Mouse (Mus musculus): ENCODE measurements at regions not wholly inside any gene's neighbourhood (a gene's known extent, or its start where the extent isn't known, plus 50 kb on each side); places are given as distances from the start of the nearest gene placed in this dataset.

GRCm38 (mm10) chr3:53977379-53978080, 113.9 kb upstream of the Ufm1 start:
- peaks cover 5% of the 10 kb centered on the region; the same call in 1 of the 2 replicates for H3K4me1 ChIP-seq (ENCODE audit: control insufficient read depth, insufficient read depth, low read length)
- no peaks in the 10 kb centered on the region for H3K9me3 ChIP-seq (ENCODE audit: control insufficient read depth, low read length)
- H3K9ac ChIP-seq (ENCODE audit: low read depth, low read length), result no peak overlapping the region
- H3K4me2 ChIP-seq (ENCODE audit: low read depth, low read length), result no peak overlapping the region
- 84% methylated on average over 5 of the region's 5 CpGs for WGBS
- no peak overlapping the region for H3K27ac ChIP-seq (ENCODE audit: low read length)
- no peak overlapping the region for H3K4me3 ChIP-seq (ENCODE audit: low read length)
- H3K27me3 ChIP-seq (replicated peaks; ENCODE audit: control insufficient read depth, insufficient read depth, low read length), result no peaks in the 10 kb centered on the region
- H3K36me3 ChIP-seq (ENCODE audit: control insufficient read depth, insufficient read depth, low read length), result no peaks in the 10 kb centered on the region
- no peak for ATAC-seq

GRCm38 (mm10) chr3:53974905-53975551, 111.4 kb upstream of the Ufm1 start:
- Histone ChIP-seq H3K9ac (ENCODE audit: low read depth, low read length) (no peak overlapping the region), H3K27me3 (replicated peaks; ENCODE audit: control insufficient read depth, insufficient read depth, low read length) (no peaks in the 10 kb centered on the region), H3K27ac (ENCODE audit: low read length) (no peak overlapping the region), H3K4me3 (ENCODE audit: low read length) (no peak overlapping the region), H3K4me2 (ENCODE audit: low read depth, low read length) (no peak overlapping the region), H3K4me1 (ENCODE audit: control insufficient read depth, insufficient read depth, low read length) (peaks cover 5% of the 10 kb centered on the region; the same call in 1 of the 2 replicates), H3K36me3 (ENCODE audit: control insufficient read depth, insufficient read depth, low read length) (no peaks in the 10 kb centered on the region), H3K9me3 (ENCODE audit: control insufficient read depth, low read length) (no peaks in the 10 kb centered on the region)
- 17% methylated on average over 10 of the region's 10 CpGs for WGBS
- ATAC-seq, result no peak

- no peak for ATAC-seq
- H3K27me3 ChIP-seq (replicated peaks; ENCODE audit: control insufficient read depth, insufficient read depth, low read length), result no peaks in the 10 kb centered on the region
- H3K9ac ChIP-seq (ENCODE audit: low read depth, low read length), result no peak overlapping the region
- H3K9me3 ChIP-seq (ENCODE audit: control insufficient read depth, low read length), result no peaks in the 10 kb centered on the region
- no peak overlapping the region for H3K27ac ChIP-seq (ENCODE audit: low read length)
- WGBS, result 51% methylated on average over 5 of the region's 5 CpGs
- H3K36me3 ChIP-seq (ENCODE audit: control insufficient read depth, insufficient read depth, low read length), result no peaks in the 10 kb centered on the region
- H3K4me2 ChIP-seq (ENCODE audit: low read depth, low read length), result no peak overlapping the region
- H3K4me1 ChIP-seq (ENCODE audit: control insufficient read depth, insufficient read depth, low read length), result no peaks in the 10 kb centered on the region
- H3K4me3 ChIP-seq (ENCODE audit: low read length), result no peak overlapping the region
These were observed 105.5 kb upstream of the Ufm1 start for GRCm38 (mm10) chr3:53969000-53969641.

GRCm38 (mm10) chr3:53965142-53965541, 101.5 kb upstream of the Ufm1 start:
- no peak for ATAC-seq
- Histone ChIP-seq H3K9me3 (ENCODE audit: control insufficient read depth, low read length) (no peaks in the 10 kb centered on the region), H3K27me3 (replicated peaks; ENCODE audit: control insufficient read depth, insufficient read depth, low read length) (no peaks in the 10 kb centered on the region), H3K4me2 (ENCODE audit: low read depth, low read length) (no peak overlapping the region), H3K9ac (ENCODE audit: low read depth, low read length) (no peak overlapping the region), H3K4me1 (ENCODE audit: control insufficient read depth, insufficient read depth, low read length) (no peaks in the 10 kb centered on the region), H3K4me3 (ENCODE audit: low read length) (no peak overlapping the region), H3K27ac (ENCODE audit: low read length) (no peak overlapping the region), H3K36me3 (ENCODE audit: control insufficient read depth, insufficient read depth, low read length) (no peaks in the 10 kb centered on the region)
- WGBS, result 44% methylated on average over 5 of the region's 5 CpGs

GRCm38 (mm10) chr3:53953801-53954200, 90.2 kb upstream of the Ufm1 start:
- WGBS, result 92% methylated on average over 2 of the region's 2 CpGs
- Histone ChIP-seq H3K9me3 (ENCODE audit: control insufficient read depth, low read length) (no peaks in the 10 kb centered on the region), H3K9ac (ENCODE audit: low read depth, low read length) (no peak overlapping the region), H3K4me1 (ENCODE audit: control insufficient read depth, insufficient read depth, low read length) (no peaks in the 10 kb centered on the region), H3K27me3 (replicated peaks; ENCODE audit: control insufficient read depth, insufficient read depth, low read length) (no peaks in the 10 kb centered on the region), H3K27ac (ENCODE audit: low read length) (no peak overlapping the region), H3K4me3 (ENCODE audit: low read length) (no peak overlapping the region), H3K4me2 (ENCODE audit: low read depth, low read length) (no peak overlapping the region), H3K36me3 (ENCODE audit: control insufficient read depth, insufficient read depth, low read length) (no peaks in the 10 kb centered on the region)
- no peak for ATAC-seq

GRCm38 (mm10) chr3:53939684-53940189, 76.1 kb upstream of the Ufm1 start:
- no peak for ATAC-seq
- Histone ChIP-seq H3K4me2 (ENCODE audit: low read depth, low read length) (no peak overlapping the region), H3K9me3 (ENCODE audit: control insufficient read depth, low read length) (no peaks in the 10 kb centered on the region), H3K9ac (ENCODE audit: low read depth, low read length) (no peak overlapping the region), H3K36me3 (ENCODE audit: control insufficient read depth, insufficient read depth, low read length) (no peaks in the 10 kb centered on the region), H3K4me1 (ENCODE audit: control insufficient read depth, insufficient read depth, low read length) (no peaks in the 10 kb centered on the region), H3K4me3 (ENCODE audit: low read length) (no peak overlapping the region), H3K27me3 (replicated peaks; ENCODE audit: control insufficient read depth, insufficient read depth, low read length) (no peaks in the 10 kb centered on the region), H3K27ac (ENCODE audit: low read length) (no peak overlapping the region)
- 84% methylated on average over 3 of the region's 3 CpGs for WGBS

- Histone ChIP-seq H3K4me3 (ENCODE audit: low read length) (no peak overlapping the region), H3K4me1 (ENCODE audit: control insufficient read depth, insufficient read depth, low read length) (no peaks in the 10 kb centered on the region), H3K27ac (ENCODE audit: low read length) (no peak overlapping the region), H3K36me3 (ENCODE audit: control insufficient read depth, insufficient read depth, low read length) (no peaks in the 10 kb centered on the region), H3K9me3 (ENCODE audit: control insufficient read depth, low read length) (no peaks in the 10 kb centered on the region), H3K9ac (ENCODE audit: low read depth, low read length) (no peak overlapping the region), H3K4me2 (ENCODE audit: low read depth, low read length) (no peak overlapping the region), H3K27me3 (replicated peaks; ENCODE audit: control insufficient read depth, insufficient read depth, low read length) (no peaks in the 10 kb centered on the region)
- no peak for ATAC-seq
- WGBS, result 79% methylated on average over 6 of the region's 6 CpGs
These were observed 68.1 kb upstream of the Ufm1 start for GRCm38 (mm10) chr3:53931745-53932144.

- Histone ChIP-seq H3K36me3 (ENCODE audit: control insufficient read depth, insufficient read depth, low read length) (no peaks in the 10 kb centered on the region), H3K9ac (ENCODE audit: low read depth, low read length) (no peak overlapping the region), H3K4me1 (ENCODE audit: control insufficient read depth, insufficient read depth, low read length) (no peaks in the 10 kb centered on the region), H3K4me2 (ENCODE audit: low read depth, low read length) (no peak overlapping the region), H3K9me3 (ENCODE audit: control insufficient read depth, low read length) (no peaks in the 10 kb centered on the region), H3K27ac (ENCODE audit: low read length) (no peak overlapping the region), H3K4me3 (ENCODE audit: low read length) (no peak overlapping the region), H3K27me3 (replicated peaks; ENCODE audit: control insufficient read depth, insufficient read depth, low read length) (no peaks in the 10 kb centered on the region)
- no peak for ATAC-seq
- WGBS, result 73% methylated on average over 2 of the region's 2 CpGs
These were observed 56.3 kb upstream of the Ufm1 start for GRCm38 (mm10) chr3:53919941-53920340.

- H3K27me3 ChIP-seq (replicated peaks; ENCODE audit: control insufficient read depth, insufficient read depth, low read length), result no peaks in the 10 kb centered on the region
- H3K4me1 ChIP-seq (ENCODE audit: control insufficient read depth, insufficient read depth, low read length), result no peaks in the 10 kb centered on the region
- no peak overlapping the region for H3K4me2 ChIP-seq (ENCODE audit: low read depth, low read length)
- no peak overlapping the region for H3K9ac ChIP-seq (ENCODE audit: low read depth, low read length)
- H3K27ac ChIP-seq (ENCODE audit: low read length), result no peak overlapping the region
- no peak for ATAC-seq
- H3K9me3 ChIP-seq (ENCODE audit: control insufficient read depth, low read length), result no peaks in the 10 kb centered on the region
- WGBS, result 51% methylated on average over 3 of the region's 3 CpGs
- no peaks in the 10 kb centered on the region for H3K36me3 ChIP-seq (ENCODE audit: control insufficient read depth, insufficient read depth, low read length)
- no peak overlapping the region for H3K4me3 ChIP-seq (ENCODE audit: low read length)
These were observed 55.9 kb upstream of the Ufm1 start for GRCm38 (mm10) chr3:53919541-53919940.
